Mouse (Mus musculus) urinary bladder, adult 2 months (tissue): ENCODE data around the gene Selenok. TPM values are rescaled to one million over a fixed set of nuclear protein-coding genes. Genes with fewer than 3 reads are reported as not detected.
A peak's percentile ranks its signal among the peaks of the same experiment; 100 is the strongest.

ENCODE experiments used
- DNase-seq: peaks from one replicate; pipeline ENCODE4 v3.0.0; 2022; ENCODE audit warnings: low spot score
- polyA plus RNA-seq: library from polyadenylated mRNA; depleted of rRNA; stranded (reverse); fragments of >200 nt; gene quantifications from 2 replicates; pipeline ENCODE4 v1.2.3, GENCODE M21; 2012; rRNA removed

The Selenok gene
- polyA plus RNA-seq, result 147 and 185 TPM in 2 replicates

- peak; percentile 80 for DNase-seq
Measured at GRCm38 (mm10) chr14:29968075-29968821, at the start of gene Selenok. Selenok (plus strand) TSS chr14:29968308.

- DNase-seq, result no peak
Measured at GRCm38 (mm10) chr14:29928966-29929365, 39.1 kb upstream of the Selenok start.

- no peak for DNase-seq
Measured at GRCm38 (mm10) chr14:29935516-29935915, 32.6 kb upstream of the Selenok start.

- no peak for DNase-seq
Measured at GRCm38 (mm10) chr14:29937466-29937865, 30.6 kb upstream of the Selenok start.

- DNase-seq, result no peak
Measured at GRCm38 (mm10) chr14:29939600-29940312, 28.4 kb upstream of the Selenok start.

- no peak for DNase-seq
Measured at GRCm38 (mm10) chr14:29940313-29940812, 27.7 kb upstream of the Selenok start.

- DNase-seq, result no peak
Measured at GRCm38 (mm10) chr14:29940877-29941276, 27.2 kb upstream of the Selenok start.

GRCm38 (mm10) chr14:29946761-29947309 is 21.3 kb upstream of the Selenok start:
- no peak for DNase-seq

GRCm38 (mm10) chr14:29950805-29951204 is 17.3 kb upstream of the Selenok start:
- DNase-seq, result no peak

GRCm38 (mm10) chr14:29957393-29957792 is 10.7 kb upstream of the Selenok start:
- DNase-seq, result no peak

- no peak for DNase-seq
Measured at GRCm38 (mm10) chr14:29967611-29968010, 497 bp upstream of the Selenok start.

- no peak for DNase-seq
Measured at GRCm38 (mm10) chr14:29971446-29971845, 3.3 kb downstream of the Selenok start.

GRCm38 (mm10) chr14:29971993-29972392 is 3.9 kb downstream of the Selenok start:
- no peak for DNase-seq

GRCm38 (mm10) chr14:29976927-29977326 is 8.8 kb downstream of the Selenok start:
- no peak for DNase-seq

GRCm38 (mm10) chr14:29978254-29979204 is 10.4 kb downstream of the Selenok start, which contains the start of gene Actr8:
Actr8 (plus strand) TSS chr14:29978337.
- DNase-seq, result peak; percentile 87

GRCm38 (mm10) chr14:29980447-29981205 is 12.5 kb downstream of the Selenok start:
- no peak for DNase-seq

- DNase-seq, result no peak
Measured at GRCm38 (mm10) chr14:29986096-29986495, 18.0 kb downstream of the Selenok start.

- no peak for DNase-seq
Measured at GRCm38 (mm10) chr14:29987276-29987675, 19.2 kb downstream of the Selenok start.

- DNase-seq, result no peak
Measured at GRCm38 (mm10) chr14:29987739-29988138, 19.6 kb downstream of the Selenok start.

- no peak for DNase-seq
Measured at GRCm38 (mm10) chr14:29988337-29988736, 20.2 kb downstream of the Selenok start.

GRCm38 (mm10) chr14:29994976-29995375 is 26.9 kb downstream of the Selenok start:
- no peak for DNase-seq
